Mouse (Mus musculus): ENCODE data around the gene Pitpnm1. TPM values are rescaled to one million over a fixed set of nuclear protein-coding genes. Genes with fewer than 3 reads are reported as not detected.
"Not testable (repeated sequence)": the region's sequence is repeated elsewhere in the genome, so short reads cannot be mapped to it uniquely, and the experiment has no call there.

The Pitpnm1 gene
- polyA plus RNA-seq, 1 experiment from 2014 or later: 17.3 TPM

DNA sequence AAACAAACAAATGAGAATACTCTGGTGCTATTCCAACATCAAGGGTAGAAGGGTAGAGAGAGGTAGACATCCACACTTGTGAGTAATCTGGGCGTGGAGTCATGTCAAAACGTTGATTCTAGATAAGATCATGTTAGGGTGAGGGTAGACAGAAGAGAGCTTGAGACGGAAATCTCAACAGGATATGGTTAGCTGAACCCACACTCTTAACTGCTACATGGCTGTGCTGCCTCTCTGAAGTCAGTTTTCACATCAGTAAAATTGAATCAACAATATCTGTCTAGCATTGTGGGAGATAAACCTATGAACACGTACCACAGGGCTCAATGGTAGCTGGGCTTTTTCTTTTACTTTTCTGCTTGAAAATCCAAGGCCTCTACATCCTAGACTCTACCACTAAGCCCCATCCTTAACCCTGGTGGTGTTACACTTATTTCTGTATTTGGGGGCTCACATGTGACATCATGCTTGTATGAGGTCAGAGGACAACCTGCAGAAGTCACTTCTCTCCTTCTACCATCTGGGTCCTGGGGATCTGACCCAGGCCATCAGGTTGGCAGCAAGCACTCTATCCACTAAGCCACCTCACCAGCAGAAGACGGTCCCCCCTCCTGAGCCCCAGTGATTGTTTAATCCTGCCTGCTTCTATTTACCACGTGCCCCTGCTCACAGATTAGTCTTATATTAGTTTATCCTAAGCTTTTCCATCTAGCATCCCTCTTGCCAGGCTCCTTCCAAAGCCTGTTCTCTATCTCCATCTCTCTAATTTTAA lies 20.1 kb downstream of the Pitpnm1 start:
- Histone ChIP-seq H3K9me3 (ENCODE audit: control insufficient read depth, low read length) (no peaks in the 10 kb centered on the region), H3K4me2 (ENCODE audit: low read length) (no peak overlapping the region; the same call in 1 of the 2 replicates), H3K4me1 (ENCODE audit: control insufficient read depth in 2 of 2, insufficient read depth in 2 of 2, low read length in 2 of 2) (peaks cover 6 to 7% of the 10 kb centered on the region in 2 experiments; a peak in 2 of 4 replicates), H3K36me3 (ENCODE audit: control insufficient read depth, insufficient read depth, low read length) (peaks cover 38% of the 10 kb centered on the region), H3K9ac (ENCODE audit: low read length) (no peak overlapping the region), H3K4me3 (ENCODE audit: control insufficient read depth in 1 of 2, insufficient read depth in 1 of 2, low read depth in 1 of 2, low read length in 2 of 2) (no peak overlapping the region), H3K27me3 (ENCODE audit: control insufficient read depth, insufficient read depth, low read length) (no peaks in the 10 kb centered on the region), H3K27ac (replicated peaks in 1 of 2; ENCODE audit: control insufficient read depth in 1 of 2, insufficient read depth in 1 of 2, low read depth in 2 of 2, low read length in 2 of 2) (no peak overlapping the region)
- WGBS: 84% methylated on average over 6 of the region's 6 CpGs
- no peak for ATAC-seq (ENCODE audit: insufficient number of reproducible peaks, insufficient read depth, low FRiP score, low read depth)

DNA sequence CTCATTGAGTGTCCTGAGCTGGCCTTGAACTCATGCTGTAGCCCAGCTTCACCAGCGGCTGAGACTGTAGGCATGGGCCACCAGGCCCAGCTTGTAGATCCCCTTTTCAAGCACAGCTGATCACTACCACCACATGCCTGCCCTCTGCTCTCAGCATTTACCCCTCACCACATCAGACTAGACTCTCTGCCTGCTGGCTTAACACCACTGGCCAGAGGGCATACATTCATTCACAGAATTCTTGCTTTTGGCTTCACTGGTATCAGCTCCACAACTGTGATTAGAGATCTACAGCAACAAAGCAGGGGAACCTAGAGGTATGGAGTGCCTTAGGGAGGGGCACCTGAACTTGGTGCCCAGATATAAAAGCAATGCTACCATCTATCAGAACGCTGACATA lies 20.7 kb downstream of the Pitpnm1 start:
- H3K9ac ChIP-seq (ENCODE audit: low read length): no peak overlapping the region
- H3K36me3 ChIP-seq (ENCODE audit: control insufficient read depth, insufficient read depth, low read length): peaks cover 32% of the 10 kb centered on the region
- no peaks in the 10 kb centered on the region for H3K27me3 ChIP-seq (ENCODE audit: control insufficient read depth, insufficient read depth, low read length)
- peak overlapping the region in 1 of 2 experiments; percentile 47; a peak in 2 of 4 replicates for H3K4me3 ChIP-seq (ENCODE audit: control insufficient read depth in 1 of 2, insufficient read depth in 1 of 2, low read depth in 1 of 2, low read length in 2 of 2)
- H3K9me3 ChIP-seq (ENCODE audit: control insufficient read depth, low read length): no peaks in the 10 kb centered on the region
- no peak for ATAC-seq (ENCODE audit: insufficient number of reproducible peaks, insufficient read depth, low FRiP score, low read depth)
- H3K4me2 ChIP-seq (ENCODE audit: low read length): peak overlapping the region; percentile 66
- peaks cover 6 to 9% of the 10 kb centered on the region in 2 experiments; a peak in 2 of 4 replicates for H3K4me1 ChIP-seq (ENCODE audit: control insufficient read depth in 2 of 2, insufficient read depth in 2 of 2, low read length in 2 of 2)
- 90% methylated on average over 2 of the region's 2 CpGs for WGBS
- H3K27ac ChIP-seq (replicated peaks in 1 of 2; ENCODE audit: control insufficient read depth in 1 of 2, insufficient read depth in 1 of 2, low read depth in 2 of 2, low read length in 2 of 2): no peak overlapping the region

DNA sequence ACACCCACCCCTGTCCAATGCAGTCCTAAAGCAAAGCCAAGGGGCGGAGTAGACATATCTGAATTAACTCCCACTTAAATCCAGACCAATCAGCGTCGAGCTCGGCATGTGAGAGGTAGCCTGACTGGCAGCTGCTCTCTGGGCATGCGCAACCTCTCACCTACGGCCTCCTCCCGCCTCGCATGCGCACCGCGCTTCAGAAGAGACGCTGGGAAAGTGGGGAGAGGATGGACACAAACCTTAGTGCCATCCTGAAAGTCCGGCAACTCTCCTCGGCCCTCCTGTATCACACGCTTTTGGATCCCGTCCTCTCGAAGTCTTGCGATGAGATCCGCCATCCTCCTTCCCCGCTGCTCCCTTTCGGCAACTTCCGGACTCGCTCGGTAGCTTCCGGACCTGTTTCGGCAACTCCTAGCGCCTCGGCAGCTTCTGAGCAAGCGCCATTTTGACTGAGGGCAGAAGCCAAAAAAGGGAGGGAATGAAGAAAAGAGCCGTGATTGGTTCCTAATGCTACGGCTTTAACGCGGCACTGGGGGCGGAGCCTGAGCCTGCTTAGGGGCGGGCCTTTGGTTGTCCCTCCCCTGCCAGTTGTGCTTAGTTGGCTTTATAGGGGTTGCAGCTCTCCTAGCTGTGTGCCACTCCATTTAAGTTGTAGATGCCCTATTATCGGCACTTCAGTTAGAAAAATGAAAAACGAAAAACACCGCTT lies 21.5 kb downstream of the Pitpnm1 start:
- ATAC-seq (ENCODE audit: insufficient number of reproducible peaks, insufficient read depth, low FRiP score, low read depth): peak; percentile 70
- peak overlapping the region; percentile 66 to 77 for H3K27ac ChIP-seq (replicated peaks in 1 of 2; ENCODE audit: control insufficient read depth in 1 of 2, insufficient read depth in 1 of 2, low read depth in 2 of 2, low read length in 2 of 2)
- H3K9ac ChIP-seq (ENCODE audit: low read length): peak overlapping the region; percentile 69
- H3K27me3 ChIP-seq (ENCODE audit: control insufficient read depth, insufficient read depth, low read length): no peaks in the 10 kb centered on the region
- peaks cover 25% of the 10 kb centered on the region for H3K36me3 ChIP-seq (ENCODE audit: control insufficient read depth, insufficient read depth, low read length)
- H3K4me3 ChIP-seq (ENCODE audit: control insufficient read depth in 1 of 2, insufficient read depth in 1 of 2, low read depth in 1 of 2, low read length in 2 of 2): peak overlapping the region; percentile 47 to 56
- peak overlapping the region; percentile 66 for H3K4me2 ChIP-seq (ENCODE audit: low read length)
- H3K4me1 ChIP-seq (ENCODE audit: control insufficient read depth in 2 of 2, insufficient read depth in 2 of 2, low read length in 2 of 2): peaks cover 6 to 9% of the 10 kb centered on the region in 2 experiments; a peak in 2 of 4 replicates
- H3K9me3 ChIP-seq (ENCODE audit: control insufficient read depth, low read length): no peaks in the 10 kb centered on the region
- 4% methylated on average over 38 of the region's 38 CpGs for WGBS

DNA sequence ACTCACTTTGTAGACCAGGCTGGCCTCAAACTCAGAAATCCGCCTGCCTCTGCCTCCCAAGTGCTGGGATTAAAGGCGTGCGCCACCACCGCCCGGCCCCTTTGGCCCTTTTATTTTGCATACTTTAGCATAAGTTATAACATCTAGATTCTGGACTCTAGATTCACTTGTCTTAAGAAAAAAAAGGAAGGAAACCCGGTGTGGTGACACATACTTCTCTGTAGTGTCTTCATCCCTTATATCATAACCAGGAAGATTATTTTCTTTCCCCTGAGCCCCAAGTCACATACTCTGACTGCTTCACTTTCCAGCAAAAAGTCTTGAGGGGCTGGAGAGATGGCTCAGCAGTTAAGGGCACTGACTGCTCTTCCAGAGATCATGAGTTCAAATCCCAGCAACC lies 22.1 kb downstream of the Pitpnm1 start:
- not testable (repeated sequence) for H3K27ac ChIP-seq (replicated peaks in 1 of 2; ENCODE audit: control insufficient read depth in 1 of 2, insufficient read depth in 1 of 2, low read depth in 2 of 2, low read length in 2 of 2); H3K4me3 ChIP-seq (ENCODE audit: control insufficient read depth in 1 of 2, insufficient read depth in 1 of 2, low read depth in 1 of 2, low read length in 2 of 2); ATAC-seq (ENCODE audit: insufficient number of reproducible peaks, insufficient read depth, low FRiP score, low read depth); H3K9me3 ChIP-seq (ENCODE audit: control insufficient read depth, low read length); H3K9ac ChIP-seq (ENCODE audit: low read length); H3K27me3 ChIP-seq (ENCODE audit: control insufficient read depth, insufficient read depth, low read length)
- WGBS: 56% methylated on average over 6 of the region's 6 CpGs
- H3K36me3 ChIP-seq (ENCODE audit: control insufficient read depth, insufficient read depth, low read length): peaks cover 18% of the 10 kb centered on the region
- peaks cover 10 to 16% of the 10 kb centered on the region in 2 experiments for H3K4me1 ChIP-seq (ENCODE audit: control insufficient read depth in 2 of 2, insufficient read depth in 2 of 2, low read length in 2 of 2)
- H3K4me2 ChIP-seq (ENCODE audit: low read length): peak overlapping the region; percentile 66

DNA sequence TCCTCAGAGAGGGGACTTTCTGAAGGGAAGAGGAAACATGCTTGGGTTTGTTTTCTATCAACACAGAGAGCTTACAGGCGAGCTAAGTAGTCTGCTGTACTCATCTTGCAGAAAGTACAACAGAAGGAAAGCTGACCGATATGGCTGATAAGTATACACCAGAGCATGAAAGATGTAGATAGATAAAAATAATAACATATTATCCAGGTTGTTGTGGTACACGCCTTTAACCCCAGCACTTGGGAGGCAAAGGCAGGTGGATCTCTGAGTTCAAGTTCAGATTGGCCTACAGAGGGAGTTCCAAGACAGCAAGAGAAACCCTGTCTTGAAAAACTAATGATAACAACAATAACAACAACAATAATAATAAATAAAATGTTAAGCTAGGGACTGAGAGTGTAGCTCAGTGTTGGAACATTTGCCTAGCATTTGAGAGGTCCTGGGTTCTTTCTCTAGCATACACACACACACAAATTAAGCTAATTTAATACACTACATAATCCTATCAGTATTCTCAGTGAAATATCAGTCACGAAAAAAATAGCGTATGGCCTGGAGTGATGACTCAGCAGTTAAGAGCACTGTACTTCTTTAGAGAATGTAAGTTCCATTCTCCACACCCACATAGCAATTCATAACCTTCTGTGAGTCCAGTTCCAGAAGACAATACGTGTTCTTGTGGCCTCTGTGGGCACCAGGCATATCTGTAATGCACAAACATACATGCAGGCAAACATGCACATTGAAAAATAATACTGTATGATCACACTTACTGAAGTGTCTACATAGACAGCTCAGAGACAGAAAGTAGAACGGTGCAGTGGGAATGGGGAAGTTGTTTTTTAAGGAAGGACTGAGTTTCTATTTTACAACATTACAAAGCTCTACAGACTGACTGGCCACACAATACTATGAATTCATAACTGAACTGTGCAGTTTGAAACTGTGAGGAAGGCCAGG lies 22.9 kb downstream of the Pitpnm1 start:
- no peak for ATAC-seq (ENCODE audit: insufficient number of reproducible peaks, insufficient read depth, low FRiP score, low read depth)
- no peaks in the 10 kb centered on the region for H3K27me3 ChIP-seq (ENCODE audit: control insufficient read depth, insufficient read depth, low read length)
- peaks cover 11 to 19% of the 10 kb centered on the region in 2 experiments for H3K4me1 ChIP-seq (ENCODE audit: control insufficient read depth in 2 of 2, insufficient read depth in 2 of 2, low read length in 2 of 2)
- H3K4me3 ChIP-seq (ENCODE audit: control insufficient read depth in 1 of 2, insufficient read depth in 1 of 2, low read depth in 1 of 2, low read length in 2 of 2): no peak overlapping the region
- no peak overlapping the region for H3K27ac ChIP-seq (replicated peaks in 1 of 2; ENCODE audit: control insufficient read depth in 1 of 2, insufficient read depth in 1 of 2, low read depth in 2 of 2, low read length in 2 of 2)
- H3K9ac ChIP-seq (ENCODE audit: low read length): no peak overlapping the region
- no peaks in the 10 kb centered on the region for H3K9me3 ChIP-seq (ENCODE audit: control insufficient read depth, low read length)
- peaks cover 11% of the 10 kb centered on the region for H3K36me3 ChIP-seq (ENCODE audit: control insufficient read depth, insufficient read depth, low read length)
- 83% methylated on average over 7 of the region's 7 CpGs for WGBS
- H3K4me2 ChIP-seq (ENCODE audit: low read length): no peak overlapping the region

DNA sequence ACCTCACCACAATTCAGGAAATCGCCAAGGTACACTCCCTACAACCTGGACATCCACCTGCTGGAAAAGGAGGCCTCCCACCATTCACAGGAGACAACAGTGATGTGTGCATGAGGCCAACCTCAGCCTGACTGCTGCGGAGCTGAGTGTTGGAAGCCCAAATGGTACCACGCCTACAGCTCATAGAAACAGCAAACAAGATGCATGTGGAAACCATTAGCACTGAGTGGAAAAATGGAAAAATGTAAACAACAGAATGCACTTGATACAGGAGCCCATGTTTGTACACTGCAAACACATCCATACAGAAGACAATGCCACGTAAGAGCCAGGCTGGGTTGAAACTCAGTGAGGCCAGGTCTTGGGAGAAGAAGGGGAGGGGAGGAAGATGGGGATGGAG lies 24.6 kb downstream of the Pitpnm1 start:
- ATAC-seq (ENCODE audit: insufficient number of reproducible peaks, insufficient read depth, low FRiP score, low read depth): no peak
- no peaks in the 10 kb centered on the region for H3K9me3 ChIP-seq (ENCODE audit: control insufficient read depth, low read length)
- 73% methylated on average over 4 of the region's 4 CpGs for WGBS
- H3K4me1 ChIP-seq (ENCODE audit: control insufficient read depth in 2 of 2, insufficient read depth in 2 of 2, low read length in 2 of 2): peaks cover 11 to 21% of the 10 kb centered on the region in 2 experiments
- no peak overlapping the region for H3K9ac ChIP-seq (ENCODE audit: low read length)
- H3K4me3 ChIP-seq (ENCODE audit: control insufficient read depth in 1 of 2, insufficient read depth in 1 of 2, low read depth in 1 of 2, low read length in 2 of 2): no peak overlapping the region
- no peak overlapping the region for H3K4me2 ChIP-seq (ENCODE audit: low read length)
- peaks cover 22% of the 10 kb centered on the region for H3K36me3 ChIP-seq (ENCODE audit: control insufficient read depth, insufficient read depth, low read length)
- no peaks in the 10 kb centered on the region for H3K27me3 ChIP-seq (ENCODE audit: control insufficient read depth, insufficient read depth, low read length)
- H3K27ac ChIP-seq (replicated peaks in 1 of 2; ENCODE audit: control insufficient read depth in 1 of 2, insufficient read depth in 1 of 2, low read depth in 2 of 2, low read length in 2 of 2): no peak overlapping the region

DNA sequence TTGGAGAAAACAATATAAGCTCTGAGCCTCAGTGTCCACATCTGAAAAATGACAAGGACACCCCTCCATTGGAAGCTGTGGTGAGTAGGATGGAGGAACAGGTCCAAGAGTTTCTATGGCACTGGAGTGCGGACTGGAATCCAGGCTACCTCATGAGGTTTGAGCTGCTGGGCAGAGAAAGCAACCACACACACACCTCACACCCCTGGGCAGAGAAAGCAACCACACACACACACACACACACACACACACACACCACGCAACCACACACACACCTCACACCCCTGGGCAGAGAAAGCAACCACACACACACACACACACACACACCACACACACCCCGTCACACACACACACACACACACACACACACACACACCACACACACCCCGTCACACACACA lies 25.5 kb downstream of the Pitpnm1 start:
- H3K9me3 ChIP-seq (ENCODE audit: control insufficient read depth, low read length); H3K27me3 ChIP-seq (ENCODE audit: control insufficient read depth, insufficient read depth, low read length): not testable (repeated sequence)
- Histone ChIP-seq H3K4me1 (ENCODE audit: control insufficient read depth in 2 of 2, insufficient read depth in 2 of 2, low read length in 2 of 2) (peaks cover 18 to 29% of the 10 kb centered on the region in 2 experiments), H3K4me3 (ENCODE audit: control insufficient read depth in 1 of 2, insufficient read depth in 1 of 2, low read depth in 1 of 2, low read length in 2 of 2) (peak overlapping the region; percentile 49 to 87), H3K27ac (replicated peaks in 1 of 2; ENCODE audit: control insufficient read depth in 1 of 2, insufficient read depth in 1 of 2, low read depth in 2 of 2, low read length in 2 of 2) (0 out of 4 replicates have a peak overlapping the region, but pooled peaks of 1 of the 2 experiments have one; percentile 17), H3K9ac (ENCODE audit: low read length) (peak overlapping the region; percentile 58), H3K4me2 (ENCODE audit: low read length) (peak overlapping the region; percentile 87), H3K36me3 (ENCODE audit: control insufficient read depth, insufficient read depth, low read length) (peaks cover 26% of the 10 kb centered on the region)
- ATAC-seq (ENCODE audit: insufficient number of reproducible peaks, insufficient read depth, low FRiP score, low read depth): peak; percentile 19
- WGBS: 10% methylated on average over 4 of the region's 4 CpGs

Measured in heart, embryonic 14.5 days (tissue).